Mouse (Mus musculus) WW6 (cell line): ENCODE measurements around the gene Nek6.

Experiments
- DNase-seq: peaks from one replicate; pipeline ENCODE4 v3.0.0-alpha.2; 2013; ENCODE audit warnings: low read depth, low spot score

The Nek6 gene

DNA sequence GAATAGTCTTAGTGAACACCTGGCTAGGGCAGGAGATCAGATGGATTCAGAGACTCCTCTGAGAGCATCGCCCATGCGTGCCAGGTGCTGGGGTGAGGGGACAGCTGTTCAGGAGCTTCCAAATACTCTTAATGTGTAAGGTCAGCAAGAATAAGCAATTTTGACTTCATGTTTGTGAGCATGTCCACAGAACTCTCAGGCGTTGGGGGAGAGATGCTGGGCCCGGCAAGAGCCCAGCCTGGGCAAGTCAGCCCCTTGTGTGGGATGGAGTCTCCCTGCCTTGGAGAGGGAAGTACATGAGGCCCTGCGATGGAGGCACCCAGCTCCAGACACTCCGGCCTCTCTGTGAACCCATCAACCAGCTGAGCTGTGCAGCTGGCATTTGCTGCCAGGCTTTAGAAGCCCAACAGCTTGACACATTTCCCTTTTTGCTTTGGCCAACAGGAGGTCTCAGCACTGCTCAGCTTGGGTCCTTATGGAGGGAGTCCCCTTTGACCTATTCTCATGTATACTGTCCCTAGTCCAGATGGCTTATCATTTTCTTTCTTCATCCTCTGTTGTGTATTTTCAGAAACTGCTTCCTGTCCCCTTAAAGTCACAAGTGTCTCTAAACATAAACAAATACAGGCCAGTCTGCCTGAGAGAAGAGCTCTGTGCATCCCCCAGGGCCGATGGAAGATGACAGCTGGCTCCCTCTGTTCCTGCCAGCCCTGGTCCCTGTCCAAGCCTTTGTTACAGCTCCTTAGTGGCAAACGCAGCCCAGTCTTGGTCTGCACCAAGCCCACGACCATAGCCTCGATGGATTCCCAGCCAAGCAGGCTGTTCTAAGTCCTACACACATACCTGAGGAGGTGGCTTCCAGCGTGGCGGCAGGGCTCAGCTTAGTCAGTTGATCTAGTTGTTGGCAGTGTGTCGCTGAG, 67.4 kb downstream of the Nek6 start:
- no peak for DNase-seq

DNA sequence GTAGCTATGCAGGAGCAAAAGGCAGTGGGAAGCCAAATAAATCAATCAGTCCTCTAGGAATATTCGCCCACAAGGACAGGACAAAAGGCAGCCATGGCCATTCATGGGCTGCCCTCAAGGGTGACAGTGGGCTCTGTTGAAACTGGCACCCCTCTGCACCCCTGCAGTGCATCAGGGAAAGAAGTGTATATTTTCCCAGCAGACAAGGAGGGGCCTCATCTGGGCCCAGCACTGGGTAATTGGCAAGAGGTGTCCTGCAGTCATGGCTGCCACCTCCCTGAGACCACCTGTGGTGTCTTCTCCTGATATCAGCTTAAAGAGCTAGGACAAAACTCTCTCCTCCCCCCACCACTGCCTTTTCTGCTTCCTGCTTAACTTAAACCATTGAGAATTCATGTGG, 68.1 kb downstream of the Nek6 start:
- DNase-seq = no peak

DNA sequence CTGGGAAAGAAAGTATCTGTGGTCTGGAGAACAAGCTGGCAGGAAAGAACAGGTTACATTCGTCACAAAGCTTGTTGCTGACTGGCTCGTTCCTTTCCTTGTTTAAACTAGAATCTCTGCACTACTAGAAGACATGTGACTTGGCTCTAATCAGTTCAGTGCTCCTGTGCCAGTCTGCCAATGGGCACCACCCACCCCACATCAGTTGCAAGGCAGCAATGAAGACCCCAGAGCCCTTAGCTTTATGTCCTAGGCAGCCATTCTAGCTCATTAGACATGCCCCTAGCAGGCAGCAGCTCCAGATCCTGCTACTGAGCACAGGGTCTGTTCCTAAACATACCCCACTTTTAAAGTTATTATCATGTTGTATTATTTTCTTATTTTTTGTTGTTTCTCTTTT, 72.5 kb downstream of the Nek6 start:
- no peak for DNase-seq

DNA sequence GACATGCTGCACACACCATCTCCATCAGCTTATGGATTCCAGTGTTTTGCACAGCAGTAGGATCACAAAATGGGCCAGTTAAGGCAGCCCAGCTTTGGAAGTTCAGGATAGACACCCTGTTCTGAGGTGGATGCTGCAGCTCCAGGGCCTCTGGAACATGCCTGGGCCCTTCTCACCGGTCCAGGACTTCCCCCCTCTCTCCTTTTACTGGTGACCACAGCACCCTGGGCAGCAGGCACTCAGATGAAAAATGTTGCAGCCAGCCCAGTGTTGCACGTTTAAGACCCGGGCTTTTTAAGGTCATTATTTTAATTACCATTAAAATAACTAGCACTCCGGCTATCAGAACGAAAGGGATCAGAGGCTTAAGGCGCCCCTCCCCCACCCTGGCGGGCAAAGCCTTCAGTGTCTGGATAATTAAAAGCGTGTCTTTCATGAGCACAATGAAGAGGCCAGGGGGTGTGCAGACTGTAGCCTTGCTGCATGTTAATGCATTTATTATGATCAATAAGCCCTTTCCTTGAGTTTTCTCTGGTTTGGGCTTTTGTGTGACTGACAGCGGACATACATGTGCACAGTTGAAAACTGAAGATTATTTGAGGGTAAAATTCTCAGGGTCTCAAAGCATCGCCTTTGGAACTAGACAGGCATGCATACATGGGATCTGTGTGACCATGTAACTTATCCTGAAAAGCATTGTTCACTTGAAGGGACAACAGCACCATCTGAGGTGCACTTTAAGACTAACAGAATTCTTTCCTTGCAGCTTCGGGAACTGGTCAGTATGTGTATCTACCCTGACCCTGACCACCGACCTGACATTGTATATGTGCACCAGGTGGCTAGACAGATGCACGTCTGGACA, 73.3 kb downstream of the Nek6 start:
- no peak for DNase-seq

DNA sequence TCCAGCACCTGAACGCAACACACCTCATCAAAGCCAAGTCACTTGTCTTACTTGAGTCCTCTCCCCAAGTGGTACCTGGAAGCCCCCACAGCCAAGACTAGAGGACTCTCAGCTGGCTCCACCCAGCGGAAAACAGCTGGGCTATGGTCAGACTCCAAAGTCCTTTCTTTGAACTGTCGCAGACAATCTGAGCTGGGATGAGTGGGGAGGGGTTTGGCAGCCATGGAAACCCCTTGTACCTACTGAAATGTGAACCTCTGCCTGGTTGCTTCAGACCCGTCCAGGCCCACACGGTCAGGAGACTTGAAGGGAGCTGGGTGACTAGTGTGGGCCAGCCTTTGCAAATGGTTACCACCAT, 73.9 kb downstream of the Nek6 start:
- DNase-seq = no peak

DNA sequence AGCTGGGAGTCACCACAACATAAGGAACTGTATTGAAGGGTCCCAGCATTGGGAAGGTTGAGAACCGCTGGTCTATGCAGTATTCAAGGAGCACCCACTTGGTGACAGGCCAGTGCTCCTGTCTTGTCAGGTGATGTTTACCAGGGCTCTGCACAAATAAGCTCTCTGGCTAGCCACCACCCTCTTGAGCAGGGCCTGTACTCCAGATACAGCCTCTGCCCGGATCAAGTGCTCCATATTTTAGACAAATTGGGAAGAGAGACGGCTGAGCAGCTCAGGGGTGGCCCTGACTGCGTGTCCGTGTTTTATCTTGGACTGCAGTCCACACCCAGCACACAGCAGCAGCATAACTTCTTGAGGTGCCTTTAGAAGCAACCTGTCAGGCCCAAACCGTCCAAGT, 75.3 kb downstream of the Nek6 start:
- DNase-seq = no peak

DNA sequence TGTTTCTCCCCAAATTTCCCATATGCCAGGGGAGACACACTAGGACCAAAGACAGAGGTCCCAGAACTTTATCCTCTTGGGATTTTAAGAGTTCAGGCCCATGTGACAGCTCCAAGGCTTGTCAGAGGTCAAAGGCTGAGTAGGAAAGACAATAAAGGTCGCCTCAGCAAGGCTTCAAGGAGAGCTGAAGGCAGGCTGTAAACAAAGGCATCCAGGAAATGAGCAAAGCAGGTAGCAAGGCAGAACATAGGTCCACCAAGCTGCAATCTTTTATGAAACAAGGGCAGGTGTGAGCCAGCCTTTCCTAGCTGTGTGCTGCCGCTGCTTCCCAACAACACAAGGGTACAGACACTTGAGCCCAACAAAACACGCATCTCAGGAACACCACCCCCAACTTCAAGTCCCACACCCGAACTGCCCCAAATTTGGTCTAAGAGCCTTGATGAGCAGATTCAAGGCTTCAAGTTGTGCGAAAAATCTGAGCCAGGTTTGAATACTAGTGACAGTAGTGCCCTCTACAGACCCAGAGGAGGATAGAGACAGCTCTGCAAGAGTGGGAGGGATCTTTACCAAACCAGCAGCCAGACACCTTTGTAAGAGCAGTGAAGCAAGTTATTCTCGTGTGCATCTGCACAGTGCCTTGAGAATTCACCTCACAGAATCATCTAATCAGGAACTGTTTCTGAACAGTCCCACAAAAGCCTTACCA, 80.5 kb downstream of the Nek6 start:
- DNase-seq = no peak

DNA sequence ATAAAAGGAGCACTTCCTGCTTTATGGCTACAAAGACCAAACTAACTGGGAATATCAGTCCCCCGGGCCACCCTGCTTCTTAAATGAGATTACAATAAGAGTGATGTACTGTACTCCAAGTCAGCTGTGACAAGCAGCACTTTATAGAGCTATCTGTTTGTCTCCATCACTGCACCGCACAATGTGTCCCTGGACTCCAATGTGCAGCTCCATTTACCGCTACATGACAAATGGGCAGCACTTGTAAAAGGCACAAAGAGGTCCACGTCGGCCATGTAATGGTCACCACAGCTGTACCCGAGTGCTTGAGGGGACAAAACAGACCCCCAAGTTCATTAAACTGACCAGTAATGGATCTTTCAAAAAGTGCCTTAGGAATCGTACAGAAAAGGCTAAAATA, 83.4 kb downstream of the Nek6 start:
- DNase-seq = no peak

DNA sequence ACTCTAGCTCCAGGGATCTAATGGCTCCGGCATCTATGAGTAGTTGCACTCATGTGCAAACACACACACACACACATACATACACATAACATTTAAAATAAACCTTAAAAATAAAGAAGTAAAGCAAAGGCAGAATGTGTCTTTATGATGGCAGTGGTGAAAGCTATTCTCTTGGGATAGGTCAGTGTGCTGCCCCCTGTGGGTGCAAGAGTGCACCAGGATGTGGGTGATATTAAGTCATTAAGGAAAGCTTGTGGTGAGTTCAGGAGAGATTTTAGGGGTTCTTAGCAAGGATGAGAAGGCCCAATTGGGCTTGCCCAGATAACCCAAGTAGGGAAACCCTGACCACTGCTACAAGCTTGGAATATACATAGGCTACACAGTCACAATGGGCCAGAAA, 86.5 kb downstream of the Nek6 start:
- DNase-seq = no peak

DNA sequence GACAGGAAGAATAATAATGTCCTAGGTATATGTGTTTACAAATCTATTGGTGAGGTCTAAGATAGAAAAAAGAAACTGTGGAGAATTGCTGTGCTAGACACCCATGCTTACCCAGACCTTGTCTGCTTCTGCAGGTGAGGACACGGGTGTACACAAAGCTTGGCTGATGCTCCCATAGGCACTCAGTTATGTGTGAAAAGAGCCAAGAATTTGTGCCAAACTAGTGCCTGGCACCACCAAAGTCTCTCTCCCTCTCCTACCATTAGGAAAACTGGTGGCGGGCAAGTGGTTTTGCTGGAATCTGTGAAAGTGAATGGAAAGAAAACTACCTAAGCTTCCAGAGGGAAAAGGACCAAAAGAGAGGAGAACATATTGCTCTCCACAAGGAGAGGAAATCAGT, 87.0 kb downstream of the Nek6 start:
- no peak for DNase-seq

DNA sequence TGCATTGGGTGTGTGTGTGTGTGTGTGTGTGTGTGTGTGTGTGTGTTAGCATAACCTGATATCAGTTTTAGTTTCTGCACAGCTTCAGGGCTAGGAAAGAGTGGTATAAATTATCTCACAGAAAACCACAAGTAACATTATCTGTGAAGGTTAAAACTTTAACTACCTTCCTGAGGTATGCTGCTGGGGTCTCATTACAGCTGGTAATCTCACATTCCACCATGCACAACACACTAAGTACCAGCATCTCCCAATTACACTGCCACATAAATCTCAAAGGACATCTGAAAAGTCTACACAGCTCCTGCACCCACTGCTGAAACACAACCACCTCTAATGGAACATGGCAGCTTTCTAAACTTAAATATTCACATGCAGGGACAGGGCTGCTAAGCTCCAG, 89.4 kb downstream of the Nek6 start:
- DNase-seq = no peak

DNA sequence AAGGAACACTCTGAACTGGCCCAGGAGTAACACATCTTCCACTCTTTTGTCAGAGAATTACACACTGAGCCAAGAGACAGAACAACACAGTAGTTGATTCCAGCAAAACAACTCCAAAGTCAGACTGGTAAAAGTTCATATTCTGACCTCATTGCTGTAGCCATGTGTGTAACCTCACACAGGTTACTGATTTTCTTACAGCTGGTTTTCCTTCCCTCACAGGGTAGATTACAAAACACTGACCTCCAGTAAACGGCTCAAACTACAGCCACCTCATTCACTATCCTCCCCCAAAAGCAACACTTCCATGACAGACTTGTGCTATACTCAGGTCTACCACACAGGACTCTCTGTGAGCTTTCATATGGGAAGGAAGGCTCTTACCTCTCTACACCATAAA, 96.3 kb downstream of the Nek6 start:
- DNase-seq = no peak

DNA sequence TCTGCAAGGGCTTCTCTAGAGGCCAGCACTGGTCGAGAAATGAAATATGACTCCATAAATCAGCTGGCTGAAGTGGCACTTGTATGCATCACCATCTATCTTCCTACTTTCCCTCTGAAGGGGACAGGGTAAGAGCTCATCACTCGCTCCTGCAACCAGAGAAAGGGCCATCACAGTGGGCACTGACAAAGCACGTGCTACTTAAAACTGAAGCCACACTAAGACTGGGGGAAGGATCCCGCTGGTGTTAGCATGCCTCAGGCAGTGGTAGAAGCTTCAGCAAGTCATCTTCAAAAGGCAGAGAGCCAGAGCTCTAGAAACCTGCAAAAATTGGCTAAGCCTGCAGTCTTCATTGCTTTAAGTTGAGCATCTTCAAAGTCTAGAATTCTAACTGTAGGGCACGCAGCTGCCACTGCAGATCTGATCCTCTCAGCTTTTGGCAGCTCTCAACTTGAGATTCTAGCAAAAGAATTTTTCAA, 97.4 kb downstream of the Nek6 start:
- no peak for DNase-seq

DNA sequence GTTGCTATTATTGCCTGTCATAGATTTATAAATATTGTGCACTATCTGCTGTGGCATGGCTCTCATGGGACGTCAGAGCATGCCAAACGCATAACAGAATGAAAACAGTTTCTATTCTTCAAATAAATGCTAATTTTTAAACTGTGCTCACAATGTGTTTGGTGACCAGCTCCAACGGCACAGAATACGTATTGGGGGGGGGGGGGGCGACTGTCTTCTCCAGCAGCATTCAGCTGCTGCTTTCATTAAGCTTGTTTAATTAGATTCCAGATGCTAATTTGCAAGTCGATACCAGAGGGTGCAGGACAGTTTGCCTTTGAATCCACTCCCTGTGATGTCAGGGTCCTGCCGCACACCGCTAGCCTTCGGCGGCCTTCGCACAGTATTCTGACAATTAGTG, 97.9 kb downstream of the Nek6 start:
- DNase-seq = no peak

DNA sequence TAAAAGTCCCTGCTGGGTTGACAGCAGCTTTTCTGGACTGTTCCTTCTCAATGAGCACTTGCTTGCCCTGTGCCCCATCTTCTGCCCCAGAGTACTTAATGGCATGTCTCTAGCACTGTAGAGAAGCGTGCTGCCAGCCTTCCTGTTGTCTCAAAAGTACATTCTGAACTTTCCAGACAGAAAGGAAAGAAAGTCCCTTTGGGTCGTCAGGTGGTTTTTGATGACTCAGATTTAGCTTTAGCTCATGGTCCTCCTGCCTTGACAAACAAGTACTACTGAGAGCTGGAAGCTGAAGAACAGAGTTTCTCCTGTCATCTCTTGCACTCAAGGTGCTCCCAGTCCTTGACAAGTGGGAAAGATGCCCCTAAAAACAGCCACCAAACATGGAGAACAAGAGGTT, 98.7 kb downstream of the Nek6 start:
- no peak for DNase-seq

DNA sequence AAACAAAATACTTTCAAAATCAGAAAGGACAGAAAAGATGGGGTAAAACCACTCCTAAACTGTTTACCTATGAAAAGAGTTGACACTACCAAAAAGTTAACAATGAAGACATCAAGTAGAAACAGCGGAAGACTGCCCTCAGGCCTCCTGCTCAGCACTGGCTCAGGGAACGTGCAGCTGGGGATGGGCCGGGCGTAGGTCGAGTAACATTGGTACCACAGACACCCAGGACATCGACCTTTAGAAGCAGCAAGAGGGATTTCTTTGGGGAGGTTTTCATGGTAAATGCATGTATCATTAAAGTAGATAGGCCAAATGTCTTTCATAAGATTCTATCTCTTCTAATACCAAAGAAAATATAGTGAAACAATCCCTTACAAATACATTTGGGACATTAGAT, 101.2 kb downstream of the Nek6 start:
- no peak for DNase-seq

DNA sequence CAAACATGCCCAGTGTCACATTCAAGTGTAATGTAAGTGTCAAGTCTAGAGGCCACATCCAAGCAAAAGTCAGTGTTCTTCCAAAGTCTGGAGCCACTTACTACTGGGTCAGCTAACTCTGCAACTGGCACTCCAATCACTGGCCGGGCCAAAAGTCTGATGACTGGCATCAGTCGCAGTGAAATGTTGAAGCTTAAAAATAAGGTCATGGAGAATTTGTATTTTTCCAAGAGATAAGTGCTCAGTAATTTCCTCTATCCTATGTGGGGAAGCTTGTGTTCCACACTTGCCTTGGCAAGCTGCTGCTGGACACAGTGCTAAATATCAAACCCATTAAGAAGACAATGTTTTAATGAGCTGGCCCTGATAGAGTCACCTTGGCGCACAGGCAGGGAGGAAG, 102.1 kb downstream of the Nek6 start:
- DNase-seq = no peak

DNA sequence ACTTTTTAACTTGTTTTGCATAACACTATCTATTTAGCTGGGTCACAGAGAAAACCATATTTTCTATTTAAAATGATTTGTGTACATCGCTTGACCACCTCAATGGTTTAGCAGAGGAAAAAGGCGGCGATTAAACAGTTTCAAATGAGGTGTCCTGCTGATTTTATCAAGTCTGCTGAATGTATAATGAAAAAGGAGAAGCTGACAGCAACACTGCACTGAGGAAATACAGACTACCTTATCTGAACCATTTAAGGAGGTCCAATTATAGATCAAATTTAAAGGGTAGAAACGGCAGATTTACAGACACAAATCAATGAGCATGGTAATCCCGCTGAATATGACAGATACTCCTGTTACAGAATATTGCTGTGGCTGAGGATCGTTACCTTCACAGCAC, 103.0 kb downstream of the Nek6 start:
- no peak for DNase-seq

DNA sequence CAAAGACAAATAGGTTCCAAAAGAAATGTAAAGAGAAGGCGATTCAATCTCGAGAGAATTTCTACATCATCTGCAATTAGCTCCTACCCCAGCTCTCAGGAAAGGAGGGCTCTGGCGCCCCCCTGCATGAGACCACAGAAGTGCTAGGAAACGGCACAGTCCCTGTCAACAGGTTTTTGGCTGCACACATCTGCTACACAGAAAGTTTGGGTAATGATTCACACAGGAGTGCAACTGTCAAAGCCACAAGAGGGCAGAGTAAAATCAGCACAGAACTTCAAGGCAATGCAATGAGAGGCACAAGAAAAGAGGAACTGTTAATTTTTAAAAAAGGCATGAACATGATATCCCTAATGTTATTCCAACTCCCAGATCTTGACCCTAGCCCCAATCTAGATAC, 104.6 kb downstream of the Nek6 start:
- no peak for DNase-seq

DNA sequence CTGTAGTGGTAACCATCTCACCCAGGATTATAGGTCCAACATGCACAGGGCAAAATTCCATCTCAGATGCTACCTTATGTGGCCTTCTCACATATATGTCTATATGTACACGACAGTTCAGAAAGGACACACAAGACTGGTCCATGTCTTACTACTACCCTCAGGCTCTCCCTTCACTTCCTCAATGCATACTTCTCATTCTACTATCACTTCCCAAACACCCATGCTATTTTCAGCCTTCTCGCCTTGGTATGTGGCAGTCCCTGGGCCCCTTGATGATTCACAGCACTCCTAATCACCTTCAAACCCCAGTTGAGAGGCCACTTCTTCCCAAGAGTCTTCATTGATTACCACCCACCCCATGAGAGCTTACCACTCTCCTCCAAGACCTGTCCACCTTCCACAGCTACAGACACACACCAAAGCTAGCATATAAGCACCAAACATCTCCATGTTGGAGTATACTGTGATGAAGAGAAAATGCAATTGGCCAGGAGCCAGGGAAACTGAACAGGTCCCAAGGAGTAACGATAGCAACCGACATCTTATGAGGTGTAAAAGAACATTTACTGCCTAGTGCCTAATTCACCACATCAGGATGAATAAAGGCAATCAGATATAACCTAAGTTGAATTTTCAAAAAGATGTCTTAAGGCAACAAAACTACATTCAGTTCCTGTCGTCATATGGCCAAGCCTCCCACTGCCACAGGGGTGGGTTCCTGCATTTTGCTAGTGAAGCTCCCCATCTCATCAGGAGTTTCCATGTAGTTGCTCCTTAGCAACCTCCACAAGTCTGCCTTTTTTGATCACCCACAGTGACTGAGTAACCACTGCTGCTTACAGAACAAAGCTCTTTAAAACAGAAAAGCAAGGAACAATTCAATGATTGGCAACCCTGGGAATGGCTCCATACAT, 105.8 kb downstream of the Nek6 start:
- no peak for DNase-seq

DNA sequence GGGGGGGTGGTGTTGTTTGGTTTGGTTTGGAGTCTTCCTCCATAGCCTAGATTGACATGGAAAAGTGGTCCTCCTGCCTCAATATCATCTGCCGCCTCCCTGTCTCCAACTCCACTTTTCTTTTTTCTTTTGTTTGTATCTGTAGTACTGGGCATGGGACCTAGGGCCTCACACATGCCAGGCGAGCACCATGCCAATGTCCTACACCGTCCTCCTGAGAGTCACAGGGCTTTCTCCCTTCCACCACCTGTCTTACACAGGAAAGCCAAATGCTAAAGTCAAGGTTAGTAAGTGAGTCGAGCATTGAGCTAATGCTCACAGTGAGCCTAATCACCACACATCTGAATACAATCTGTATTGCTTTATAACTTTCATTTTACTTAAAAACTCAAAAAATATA, 108.3 kb downstream of the Nek6 start:
- DNase-seq = no peak
